Mouse (Mus musculus) intestine, embryonic 16.5 days (tissue): ENCODE data around the gene Hoxa7. TPM values are rescaled to one million over a fixed set of nuclear protein-coding genes. Genes with fewer than 3 reads are reported as not detected.
A peak's percentile ranks its signal among the peaks of the same experiment; 100 is the strongest.

ENCODE experiments used
- ATAC-seq: fragments of 200-750 bp; cut with Nextera tagmentation; 2 replicates; pipeline ENCODE4 v1.8.0; 2017; ENCODE audit warnings: moderate TSS enrichment, moderate library complexity
- H3K27ac ChIP-seq: fragments of 300-500 bp; sonication (generic); 2 replicates; pipeline ENCODE4 v1.5.1; 2014; ENCODE audit warnings: mild to moderate bottlenecking, low read length
- H3K27me3 ChIP-seq: fragments of 300-500 bp; sonication (generic); replicated peaks from 2 replicates; pipeline ENCODE4 v1.6.1; 2014; ENCODE audit warnings: low read length, control low read depth, mixed read lengths; ENCODE audit not compliant: control insufficient read depth, insufficient read depth
- H3K36me3 ChIP-seq: fragments of 300-500 bp; sonication (generic); 2 replicates; pipeline ENCODE4 v1.6.1; 2014; ENCODE audit warnings: low read length, control low read depth; ENCODE audit not compliant: control insufficient read depth, insufficient read depth
- H3K4me1 ChIP-seq: fragments of 300-500 bp; sonication (generic); 2 replicates; pipeline ENCODE4 v1.6.1; 2014; ENCODE audit warnings: low read length, control low read depth, mixed read lengths; ENCODE audit not compliant: control insufficient read depth, insufficient read depth
- H3K4me2 ChIP-seq: fragments of 300-500 bp; sonication (generic); 2 replicates; pipeline ENCODE4 v1.6.1; 2014; ENCODE audit warnings: low read depth, low read length, control low read depth
- H3K4me3 ChIP-seq: fragments of 300-500 bp; sonication (generic); 2 replicates; pipeline ENCODE4 v1.5.1; 2014; ENCODE audit warnings: mild to moderate bottlenecking, low read length
- H3K9ac ChIP-seq: fragments of 300-500 bp; sonication (generic); 2 replicates; pipeline ENCODE4 v1.6.1; 2014; ENCODE audit warnings: low read depth, low read length
- H3K9me3 ChIP-seq: fragments of 300-500 bp; sonication (generic); 2 replicates; pipeline ENCODE4 v1.6.1; 2016; ENCODE audit warnings: low read length, control low read depth; ENCODE audit not compliant: control insufficient read depth
- WGBS: fragments of 180-500 bp; shearing (Covaris S2); extraction: QIAGEN DNeasy Blood & Tissue Kit; methylation state at CpG from one replicate; pipeline ENCODE4 v1.1.7; 2014; 5-methylcytosine and 5-hydroxymethylcytosine counted together
- polyA plus RNA-seq: library from polyadenylated mRNA; unstranded; fragments of >200 nt; fragmentation: Nextera tagmentation; extraction: Ambion mirVana; gene quantifications from 2 replicates; pipeline ENCODE4 v1.2.1, GENCODE M21; 2015

Gene Hoxa7
- polyA plus RNA-seq, 1 experiment from 2014 or later, result 8.2 TPM

GRCm38 (mm10) chr6:52169499-52170165, 52.0 kb downstream of the Hoxa7 start:
- no peak for ATAC-seq
- Histone ChIP-seq H3K27me3 (peaks cover 22% of the 10 kb centered on the region), H3K27ac (peak overlapping the region; percentile 93), H3K9ac (peak overlapping the region; percentile 69), H3K4me3 (peak overlapping the region; percentile 29), H3K4me2 (peak overlapping the region; percentile 52), H3K9me3 (no peaks in the 10 kb centered on the region), H3K36me3 (no peaks in the 10 kb centered on the region), H3K4me1 (peaks cover 27% of the 10 kb centered on the region)
- WGBS, result 44% methylated on average over 16 of the region's 16 CpGs

GRCm38 (mm10) chr6:52168191-52169055, 53.2 kb downstream of the Hoxa7 start:
- WGBS, result 40% methylated on average over 42 of the region's 42 CpGs
- peak overlapping the region; percentile 43 for H3K4me3 ChIP-seq
- peaks cover 22% of the 10 kb centered on the region for H3K27me3 ChIP-seq
- ATAC-seq, result no peak
- H3K4me1 ChIP-seq, result peaks cover 27% of the 10 kb centered on the region
- H3K36me3 ChIP-seq, result no peaks in the 10 kb centered on the region
- peak overlapping the region; percentile 69 for H3K4me2 ChIP-seq
- H3K27ac ChIP-seq, result peak overlapping the region; percentile 74
- H3K9ac ChIP-seq, result peak overlapping the region; percentile 71
- no peaks in the 10 kb centered on the region for H3K9me3 ChIP-seq

GRCm38 (mm10) chr6:52167736-52168161, 53.9 kb downstream of the Hoxa7 start:
- H3K4me1 ChIP-seq, result peaks cover 23% of the 10 kb centered on the region
- H3K36me3 ChIP-seq, result no peaks in the 10 kb centered on the region
- peak overlapping the region; percentile 65 for H3K9ac ChIP-seq
- H3K4me2 ChIP-seq, result peak overlapping the region; percentile 69
- no peaks in the 10 kb centered on the region for H3K9me3 ChIP-seq
- peak overlapping the region; percentile 43 for H3K4me3 ChIP-seq
- H3K27me3 ChIP-seq, result peaks cover 22% of the 10 kb centered on the region
- 54% methylated on average over 14 of the region's 14 CpGs for WGBS
- no peak for ATAC-seq
- H3K27ac ChIP-seq, result peak overlapping the region; percentile 74

- Histone ChIP-seq H3K36me3 (no peaks in the 10 kb centered on the region), H3K4me3 (peak overlapping the region; percentile 43), H3K27me3 (peaks cover 22% of the 10 kb centered on the region), H3K4me1 (peaks cover 17% of the 10 kb centered on the region), H3K4me2 (peak overlapping the region; percentile 69), H3K9ac (peak overlapping the region; percentile 65), H3K9me3 (no peaks in the 10 kb centered on the region), H3K27ac (peak overlapping the region; percentile 74)
- 49% methylated on average over 1 of the region's 1 CpGs for WGBS
- ATAC-seq, result no peak
Observed at GRCm38 (mm10) chr6:52167176-52167575, 54.5 kb downstream of the Hoxa7 start.

GRCm38 (mm10) chr6:52166431-52167077, 55.1 kb downstream of the Hoxa7 start:
- H3K27ac ChIP-seq, result peak overlapping the region; percentile 74
- H3K36me3 ChIP-seq, result no peaks in the 10 kb centered on the region
- WGBS, result 35% methylated on average over 4 of the region's 4 CpGs
- no peaks in the 10 kb centered on the region for H3K9me3 ChIP-seq
- H3K4me3 ChIP-seq, result peak overlapping the region; percentile 20
- ATAC-seq, result no peak
- peak overlapping the region; percentile 65 for H3K9ac ChIP-seq
- peaks cover 14% of the 10 kb centered on the region; the same call in 1 of the 2 replicates for H3K4me1 ChIP-seq
- peaks cover 22% of the 10 kb centered on the region for H3K27me3 ChIP-seq
- H3K4me2 ChIP-seq, result peak overlapping the region; percentile 69

GRCm38 (mm10) chr6:52165441-52166370, 55.9 kb downstream of the Hoxa7 start:
- ATAC-seq, result no peak
- Histone ChIP-seq H3K4me1 (peaks cover 13% of the 10 kb centered on the region), H3K36me3 (no peaks in the 10 kb centered on the region), H3K27ac (peak overlapping the region; percentile 87), H3K27me3 (peaks cover 19% of the 10 kb centered on the region), H3K4me2 (peak overlapping the region; percentile 69), H3K4me3 (peak overlapping the region; percentile 52), H3K9ac (peak overlapping the region; percentile 74), H3K9me3 (no peaks in the 10 kb centered on the region)
- 23% methylated on average over 28 of the region's 28 CpGs for WGBS

GRCm38 (mm10) chr6:52164626-52165440, 56.8 kb downstream of the Hoxa7 start, which contains the start of gene Hoxa2:
Hoxa2 (minus strand) TSS chr6:52164831.
- WGBS, result 15% methylated on average over 25 of the region's 25 CpGs
- Histone ChIP-seq H3K4me3 (peak within 1 kb of the TSS; percentile 52), H3K36me3 (no peaks in the 10 kb centered on the region), H3K9ac (peak within 1 kb of the TSS; percentile 74), H3K27me3 (peaks cover 14% of the 10 kb centered on the region), H3K4me1 (peaks cover 18% of the 10 kb centered on the region), H3K27ac (peak within 1 kb of the TSS; percentile 87), H3K4me2 (peak within 1 kb of the TSS; percentile 69), H3K9me3 (no peaks in the 10 kb centered on the region)
- ATAC-seq, result peak; percentile 18; the same call in 1 of the 2 replicates
